Mouse (Mus musculus) right cerebral cortex, adult 2 months (tissue): Measurements from ENCODE around the gene Chd5.
A peak's percentile ranks its signal among the peaks of the same experiment; 100 is the strongest.

Source experiments
- DNase-seq, 2 experiments: peaks; one replicate each; pipeline ENCODE4 v3.0.0; 2021 to 2022; ENCODE audit warnings: low spot score in 2 of 2

Chd5 gene

DNA sequence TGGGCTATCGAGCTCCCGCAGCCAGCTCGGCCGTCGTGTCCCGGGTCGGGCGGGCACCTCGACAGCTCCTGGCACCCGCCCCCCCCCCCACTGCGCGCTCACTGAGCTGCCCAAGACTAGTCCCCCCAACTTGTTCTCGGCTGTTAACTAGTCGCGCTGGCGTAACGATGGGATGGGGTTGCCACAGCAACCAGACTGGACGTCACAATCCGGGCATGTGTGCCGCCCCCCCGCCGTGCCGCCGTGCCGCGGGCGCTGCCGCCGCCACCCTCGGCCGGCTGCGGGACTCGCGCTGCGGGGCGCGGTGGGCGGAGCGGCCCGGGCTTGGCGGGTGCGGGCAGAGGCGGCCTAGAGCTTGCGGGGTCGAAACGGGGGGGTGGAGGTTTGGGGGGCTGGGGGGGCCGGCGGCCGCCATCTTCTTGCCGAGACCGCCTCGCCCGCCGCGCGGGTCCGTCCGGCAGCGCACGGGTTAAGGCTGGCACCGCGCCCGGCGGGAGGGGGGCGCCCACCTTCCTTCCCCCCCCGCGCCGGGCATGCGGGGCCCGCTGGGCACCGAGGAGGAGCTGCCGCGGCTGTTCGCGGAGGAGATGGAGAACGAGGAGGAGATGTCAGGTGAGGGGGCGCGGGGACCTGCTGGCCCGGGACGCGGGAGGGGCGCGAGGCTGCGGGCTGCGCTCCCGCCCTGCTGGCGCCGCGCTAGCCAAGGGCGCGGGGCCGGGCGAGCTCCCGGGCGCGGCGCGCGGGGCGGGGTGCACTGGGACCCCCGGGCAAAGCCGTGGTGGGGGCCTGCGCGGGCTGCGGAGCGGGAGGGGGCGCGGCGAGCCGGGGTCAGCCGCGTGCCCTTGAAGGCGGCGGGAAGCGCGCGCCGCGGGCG lies at the start of gene Chd5:
Gene Chd5 (plus strand): TSS at position 233 of the 874 bp plus-strand sequence.
- DNase-seq, result peak; percentile 74 to 76

GRCm38 (mm10) chr4:152290385-152290784 lies 48.1 kb upstream of the Chd5 start:
- no peak for DNase-seq

DNA sequence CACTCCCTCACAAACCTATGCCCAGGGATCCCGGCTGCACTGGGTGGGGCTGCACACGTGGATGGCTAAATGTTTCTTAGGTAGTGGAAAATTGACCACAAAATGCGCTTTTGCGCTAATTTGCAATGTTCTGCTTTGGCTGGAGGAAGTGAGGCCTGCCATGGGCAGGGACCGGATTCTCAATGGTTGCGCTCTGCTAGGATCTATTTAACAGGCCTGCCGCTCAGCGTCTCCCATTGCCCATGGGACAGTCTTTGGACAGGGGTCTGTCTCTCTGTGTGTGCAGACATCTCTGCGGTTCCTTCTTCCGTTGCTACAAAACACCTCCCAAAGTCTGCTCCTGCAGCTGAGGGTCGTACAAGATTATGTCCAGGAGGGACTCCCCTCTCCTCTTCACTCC lies 47.5 kb upstream of the Chd5 start:
- no peak for DNase-seq

- no peak for DNase-seq
These were observed 46.9 kb upstream of the Chd5 start, which contains the start of gene Hes3 for GRCm38 (mm10) chr4:152291562-152291961. Hes3 (minus strand) TSS chr4:152291662.

GRCm38 (mm10) chr4:152292102-152292765 lies 46.2 kb upstream of the Chd5 start:
- DNase-seq, result no peak

GRCm38 (mm10) chr4:152294188-152294929 lies 44.1 kb upstream of the Chd5 start:
- DNase-seq, result no peak

DNA sequence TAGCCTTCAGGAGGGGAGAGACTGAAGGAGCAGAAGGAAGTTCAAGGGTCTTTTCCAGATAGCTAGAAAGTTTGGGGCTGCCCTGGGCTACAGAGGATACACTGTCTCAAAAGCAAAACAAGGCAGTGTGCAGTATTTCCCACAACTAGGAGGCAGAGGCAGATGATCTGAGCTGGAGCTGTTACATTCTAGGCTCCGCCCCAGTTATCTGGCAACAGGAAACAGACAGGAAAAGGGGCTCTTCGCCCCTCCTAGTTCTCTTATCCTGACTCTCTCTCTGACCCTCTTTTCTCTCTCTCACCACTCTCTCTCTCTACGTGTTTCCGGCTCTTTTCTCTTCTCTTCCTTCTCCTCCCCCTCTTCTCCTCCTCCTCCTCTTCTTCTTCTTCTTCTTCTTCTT lies 42.5 kb upstream of the Chd5 start:
- no peak for DNase-seq

- DNase-seq, result no peak
These were observed 42.1 kb upstream of the Chd5 start for GRCm38 (mm10) chr4:152296371-152296770.

DNA sequence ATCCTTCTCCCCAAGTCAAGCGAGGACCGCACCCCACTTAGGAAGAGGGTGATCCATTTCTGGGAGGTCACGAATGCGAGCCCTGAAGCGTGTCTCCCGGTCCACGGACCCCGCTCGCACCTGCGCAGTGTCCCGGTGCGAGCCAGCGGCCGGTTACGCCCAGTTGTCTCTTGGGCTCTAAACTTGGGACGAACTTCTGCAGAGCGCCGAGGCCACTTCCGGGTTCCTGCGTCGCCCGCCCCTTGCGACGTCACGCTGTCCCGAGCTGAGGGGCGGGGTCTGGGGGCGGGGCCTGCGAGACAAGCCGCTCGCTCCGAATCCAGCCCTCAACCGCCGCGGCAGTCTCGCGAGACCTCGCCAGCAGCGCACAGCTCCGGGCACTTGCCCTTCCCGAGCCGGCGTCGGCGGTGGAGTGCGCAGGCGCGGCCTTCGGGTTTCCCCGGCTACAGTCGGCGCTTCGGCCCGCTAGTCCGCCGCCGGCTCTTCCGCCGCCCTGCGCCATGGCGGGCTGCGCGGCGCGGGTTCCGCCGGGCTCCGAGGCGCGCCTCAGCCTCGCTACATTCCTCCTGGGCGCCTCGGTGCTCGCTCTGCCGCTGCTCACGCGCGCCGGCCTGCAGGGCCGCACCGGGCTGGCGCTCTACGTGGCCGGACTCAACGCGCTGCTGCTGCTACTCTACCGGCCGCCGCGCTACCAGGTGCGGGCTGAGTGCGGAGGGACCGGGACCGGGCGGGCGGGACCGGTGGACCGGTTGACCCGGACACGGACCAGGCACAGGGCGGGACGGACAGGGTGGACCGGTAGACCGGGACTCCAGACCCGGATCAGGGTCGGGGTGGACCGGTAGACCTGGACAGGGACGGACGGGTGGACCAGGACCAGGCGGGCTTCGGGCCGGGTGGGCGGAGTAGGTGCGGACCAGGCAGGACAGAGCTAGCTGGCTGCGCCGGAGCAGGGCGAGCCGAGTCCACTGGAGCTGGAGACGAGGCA lies 41.3 kb upstream of the Chd5 start, which contains the start of gene Icmt:
Gene Icmt (plus strand): TSS at position 354 of the 988 bp plus-strand sequence.
- peak; percentile 98 to 99 for DNase-seq

DNA sequence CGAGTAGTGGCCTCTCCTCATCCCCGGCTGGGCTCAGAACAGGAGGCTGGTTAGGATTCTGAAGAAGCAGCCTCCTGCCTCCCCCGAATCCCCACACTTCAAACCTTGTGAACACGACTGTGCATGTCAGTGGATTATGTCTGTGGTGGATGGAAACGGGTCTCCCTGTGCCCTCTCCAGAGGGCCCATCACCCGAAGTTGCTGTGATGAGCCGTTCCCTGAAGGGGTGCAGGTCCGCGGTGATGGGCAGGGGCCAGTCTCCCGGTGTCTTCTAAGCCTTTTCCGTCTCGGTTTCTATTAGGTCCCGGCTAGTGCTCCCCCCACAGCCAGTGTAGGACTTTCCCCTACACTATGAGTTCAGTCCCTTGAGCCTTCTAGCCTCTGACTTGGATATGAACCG lies 39.6 kb upstream of the Chd5 start:
- no peak for DNase-seq

GRCm38 (mm10) chr4:152300375-152300774 lies 38.1 kb upstream of the Chd5 start:
- no peak for DNase-seq

- no peak for DNase-seq
These were observed 36.4 kb upstream of the Chd5 start for GRCm38 (mm10) chr4:152302012-152302411.

GRCm38 (mm10) chr4:152303172-152303571 lies 35.3 kb upstream of the Chd5 start:
- no peak for DNase-seq

DNA sequence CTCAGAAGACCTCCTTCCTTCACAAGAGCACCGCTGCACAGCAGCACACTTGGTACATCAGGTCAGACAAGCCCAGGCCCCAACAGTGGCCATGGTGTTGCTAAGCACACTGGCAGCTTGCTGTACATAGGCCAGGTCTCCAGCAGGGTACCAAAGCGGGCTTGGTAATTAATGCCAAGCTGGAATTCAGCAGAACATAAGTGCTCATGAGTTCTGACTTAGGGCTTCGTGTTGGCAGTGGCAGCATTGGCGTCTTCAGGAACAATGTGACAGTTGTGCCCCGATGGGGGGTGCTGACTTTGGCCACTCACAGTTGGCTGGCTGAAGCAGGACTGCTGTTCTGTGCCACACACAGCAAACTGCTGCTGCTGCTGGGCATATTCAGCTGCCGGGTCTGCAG lies 33.8 kb upstream of the Chd5 start:
- DNase-seq, result no peak

DNA sequence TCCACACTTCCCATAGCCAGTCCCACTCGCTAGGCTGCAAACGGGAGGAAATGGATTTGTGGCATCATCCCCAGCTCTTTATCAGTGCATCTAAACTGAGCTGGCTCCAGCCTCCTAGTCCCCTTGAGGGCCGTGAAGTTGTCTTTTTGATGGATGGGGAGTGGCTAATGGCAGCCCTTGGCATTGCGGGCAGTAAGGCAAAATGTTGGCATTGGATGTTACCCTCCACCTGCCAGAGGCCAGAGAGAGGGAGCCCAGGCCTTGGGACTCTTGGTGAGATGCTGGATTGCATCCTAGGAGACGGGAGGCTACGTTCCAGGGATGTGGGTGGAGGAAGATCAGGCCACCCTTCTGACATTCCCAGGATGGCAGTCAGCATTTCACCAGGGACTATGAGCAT lies 32.5 kb upstream of the Chd5 start:
- no peak for DNase-seq

DNA sequence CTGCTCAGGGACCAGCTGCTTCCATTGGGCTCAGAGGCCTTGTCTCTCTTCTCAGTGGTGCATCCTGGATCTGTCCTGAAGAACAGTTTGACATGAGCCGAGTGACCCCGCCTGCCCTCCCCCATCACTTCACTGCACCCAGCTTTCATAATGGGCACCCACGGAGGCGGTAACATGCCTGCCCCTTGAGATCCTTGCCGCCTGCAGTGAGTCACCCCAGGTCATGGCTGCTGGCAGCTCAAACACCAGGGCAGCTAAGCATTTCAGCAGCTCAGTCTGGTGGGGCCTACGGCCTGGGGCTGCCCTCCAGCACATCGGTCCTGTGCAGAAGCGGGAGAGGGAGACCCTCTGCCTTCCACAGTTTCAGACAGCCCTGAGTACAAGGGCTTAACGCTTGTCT lies 30.9 kb upstream of the Chd5 start:
- no peak for DNase-seq

DNA sequence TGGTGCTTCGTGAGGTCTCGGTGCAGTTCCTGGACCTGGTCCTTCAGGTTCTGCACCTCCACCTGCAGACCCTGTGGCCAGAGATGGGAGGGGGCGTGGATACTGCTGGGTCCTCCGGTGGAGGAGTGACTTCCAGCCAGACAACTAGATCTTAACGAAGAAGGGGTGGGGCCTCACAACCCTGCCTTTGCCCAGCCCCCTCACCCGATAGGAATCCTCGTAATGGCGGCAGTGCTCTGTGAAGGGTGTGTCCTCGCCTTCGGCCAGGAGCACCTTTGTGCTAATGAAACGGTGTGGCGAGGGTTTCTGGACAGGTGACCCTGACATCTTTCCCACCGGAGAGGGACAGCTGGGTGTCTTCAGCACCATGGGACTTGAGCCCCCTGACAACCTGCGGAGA lies 26.3 kb upstream of the Chd5 start:
- no peak for DNase-seq

GRCm38 (mm10) chr4:152313211-152313632 lies 25.2 kb upstream of the Chd5 start:
- DNase-seq, result peak; percentile 47

DNA sequence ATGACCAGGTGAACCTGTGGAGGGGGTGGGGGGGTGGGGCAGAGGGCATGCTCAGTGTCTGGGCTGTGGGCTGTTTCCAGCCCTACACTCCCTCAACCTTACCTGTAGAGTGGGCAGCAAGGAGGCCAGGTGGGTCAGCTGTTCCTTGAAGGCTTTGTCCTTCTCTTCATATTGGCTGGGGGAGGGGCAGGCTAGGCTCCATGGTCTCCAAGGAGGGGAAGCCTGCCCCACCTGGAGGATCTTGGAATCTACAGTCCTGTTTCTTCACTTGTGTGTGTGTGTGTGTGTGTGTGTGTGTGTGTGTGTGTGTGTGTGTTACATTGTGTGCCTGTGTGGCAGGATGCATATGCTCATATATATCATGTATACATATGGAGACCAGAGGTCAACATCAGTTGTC lies 24.5 kb upstream of the Chd5 start:
- no peak for DNase-seq

- DNase-seq, result peak; percentile 41 to 50
These were observed 22.8 kb upstream of the Chd5 start for GRCm38 (mm10) chr4:152315498-152316213.
